Mouse (Mus musculus): ENCODE measurements around the gene Rpp40. TPM values are rescaled to one million over a fixed set of nuclear protein-coding genes. Genes with fewer than 3 reads are reported as not detected.

Rpp40 gene
- total and polyA plus RNA-seq, 3 experiments, result 22.8 to 31.6 TPM; not detected in 1

DNA sequence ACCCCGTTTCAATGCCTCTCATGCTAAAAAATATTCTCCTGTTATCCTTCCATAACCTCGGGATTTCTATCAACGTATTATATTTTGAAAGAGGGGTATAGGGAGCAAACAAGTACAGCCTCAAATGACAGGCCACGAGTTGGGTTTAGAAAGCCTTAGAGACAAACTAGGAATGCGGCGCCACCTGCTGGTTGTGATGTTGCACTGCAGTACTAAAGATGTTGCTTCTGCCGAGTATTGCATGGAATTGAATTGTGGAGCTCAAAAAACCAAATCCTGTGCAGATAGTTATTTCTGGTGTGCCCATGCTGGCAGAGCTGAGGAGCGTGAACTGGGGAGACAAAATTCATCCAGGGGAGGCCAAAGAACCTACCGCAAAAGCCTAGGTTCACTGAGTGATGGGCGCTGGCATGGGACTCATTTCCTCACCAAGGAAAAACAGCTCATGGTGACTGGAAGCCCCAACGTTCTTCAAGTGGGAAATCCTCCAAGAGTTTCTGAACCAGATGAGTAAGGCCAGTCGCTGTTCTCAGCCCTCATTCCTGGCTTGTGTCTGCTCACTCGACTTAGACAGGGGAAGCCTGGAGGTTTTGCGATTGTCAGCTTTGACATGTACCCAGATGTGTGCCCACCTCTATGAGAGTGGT, 41.3 kb upstream of the Rpp40 start:
- Histone ChIP-seq H3K79me2 (ENCODE audit: control insufficient read depth, insufficient read depth, low read length, poor library complexity) (no peaks in the 10 kb centered on the region), H3K36me3 (ENCODE audit: control insufficient read depth in 1 of 2, insufficient read depth in 2 of 2, low read length in 2 of 2) (no peaks in the 10 kb centered on the region), H3K9me3 (replicated peaks; ENCODE audit: insufficient read depth, low read length) (no peaks in the 10 kb centered on the region), H3K27ac (ENCODE audit: control insufficient read depth, low read depth, low read length) (no peak overlapping the region), H3K9ac (ENCODE audit: control insufficient read depth, low read depth, low read length, poor library complexity, severe bottlenecking) (no peak overlapping the region), H3K4me3 (ENCODE audit: control insufficient read depth in 1 of 2, insufficient read depth in 1 of 2, low read depth in 2 of 2, low read length in 2 of 2) (no peak overlapping the region), H3K4me1 (ENCODE audit: control insufficient read depth in 1 of 2, insufficient read depth in 2 of 2, low read length in 2 of 2) (no peaks in the 10 kb centered on the region), H3K27me3 (ENCODE audit: control insufficient read depth in 1 of 2, insufficient read depth in 2 of 2, low read length in 2 of 2) (no peaks in the 10 kb centered on the region)
- TF ChIP-seq MYB (IDR thresholded peaks at IDR 0.05; ENCODE audit: low read depth, low read length), result no peak
- peak; percentile 97 for TF ChIP-seq SMC3 (IDR thresholded peaks at IDR 0.05; ENCODE audit: low read depth, low read length)
- TF ChIP-seq CTCF (IDR thresholded peaks at IDR 0.05 in 2 of 3, conservative IDR thresholded peaks at IDR 0.05 in 1 of 3; ENCODE audit: control insufficient read depth in 1 of 3, insufficient read depth in 1 of 3, low read depth in 2 of 3, low read length in 3 of 3, poor library complexity in 1 of 3, severe bottlenecking in 1 of 3), result peak; percentile 87 to 94 (median 89)
- peak; percentile 98 for TF ChIP-seq ZC3H11A (IDR thresholded peaks at IDR 0.05; ENCODE audit: low read depth, low read length)
- TF ChIP-seq BHLHE40 (IDR thresholded peaks at IDR 0.05; ENCODE audit: borderline replicate concordance, low read depth, low read length), result 0 out of 2 replicates have a peak, but pooled peaks have one; percentile 10
- no peak for TF ChIP-seq CHD1 (IDR thresholded peaks at IDR 0.05; ENCODE audit: low read depth, low read length)
- TF ChIP-seq MXI1 (IDR thresholded peaks at IDR 0.05; ENCODE audit: low read depth, low read length), result 0 out of 2 replicates have a peak, but pooled peaks have one; percentile 28
- TF ChIP-seq MEF2A (IDR thresholded peaks at IDR 0.05; ENCODE audit: extremely low read depth, insufficient replicate concordance, low read depth, low read length, poor library complexity, severe bottlenecking), result no peak
- TF ChIP-seq ETS1 (IDR thresholded peaks at IDR 0.05; ENCODE audit: low read depth, low read length), result no peak
- peak; percentile 61 for TF ChIP-seq SIN3A (IDR thresholded peaks at IDR 0.05; ENCODE audit: low read length)
- no peak for TF ChIP-seq HCFC1 (IDR thresholded peaks at IDR 0.05; ENCODE audit: low read depth, low read length)
- peak; percentile 98 for TF ChIP-seq RAD21 (IDR thresholded peaks at IDR 0.05; ENCODE audit: low read depth, low read length)
- TF ChIP-seq KAT2A (conservative IDR thresholded peaks at IDR 0.05; ENCODE audit: low read depth, low read length), result no peak
- TF ChIP-seq ZNF384 (IDR thresholded peaks at IDR 0.05; ENCODE audit: low read depth, low read length), result no peak
- TF ChIP-seq TBP (IDR thresholded peaks at IDR 0.05; ENCODE audit: low read depth, low read length), result no peak
- TF ChIP-seq POLR2AphosphoS2 (IDR thresholded peaks at IDR 0.05; ENCODE audit: low read length), result no peak
- peak; percentile 59; the same call in 1 of the 2 replicates for TF ChIP-seq MYC (IDR thresholded peaks at IDR 0.05; ENCODE audit: low read depth, low read length)
- peak; percentile 83 for DNase-seq (ENCODE audit: low read depth, low spot score)

DNA sequence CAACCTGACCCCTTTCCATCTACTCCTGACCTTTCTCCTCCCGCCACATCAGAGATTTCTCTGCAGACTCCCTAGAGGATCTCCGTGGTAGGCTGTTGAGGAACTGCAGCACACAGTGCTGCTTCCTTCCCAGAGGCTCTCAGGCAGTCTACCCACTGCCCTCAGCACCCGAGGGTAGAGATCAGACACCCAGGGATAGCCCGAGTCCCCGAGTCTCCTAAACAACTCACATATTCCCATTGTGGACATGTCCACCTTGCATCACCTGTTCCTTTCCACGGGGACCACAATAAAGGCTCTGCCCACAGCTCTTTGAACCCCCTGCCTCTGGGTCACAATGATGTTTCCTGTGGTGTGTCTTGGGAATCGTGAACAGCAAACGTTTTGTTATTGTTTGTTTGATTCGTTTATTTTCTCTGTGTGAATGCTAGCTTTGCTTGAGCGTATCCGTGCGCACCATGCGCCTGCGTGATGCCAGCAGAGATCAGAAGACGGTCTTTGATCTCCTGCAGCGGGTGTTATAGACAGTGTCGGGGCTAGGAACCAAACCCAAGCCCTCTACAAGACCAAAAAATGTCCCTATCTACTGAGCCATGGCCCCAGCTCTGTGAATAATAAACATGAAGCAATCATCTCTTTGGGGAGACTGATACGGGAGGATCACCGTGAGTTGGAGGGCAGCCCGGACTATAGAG, 40.6 kb upstream of the Rpp40 start:
- no peak overlapping the region for H3K27ac ChIP-seq (ENCODE audit: control insufficient read depth, low read depth, low read length)
- H3K4me1 ChIP-seq (ENCODE audit: control insufficient read depth in 1 of 2, insufficient read depth in 2 of 2, low read length in 2 of 2), result no peaks in the 10 kb centered on the region
- H3K27me3 ChIP-seq (ENCODE audit: control insufficient read depth in 1 of 2, insufficient read depth in 2 of 2, low read length in 2 of 2), result no peaks in the 10 kb centered on the region
- TF ChIP-seq CTCF (IDR thresholded peaks at IDR 0.05 in 2 of 3, conservative IDR thresholded peaks at IDR 0.05 in 1 of 3; ENCODE audit: control insufficient read depth in 1 of 3, insufficient read depth in 1 of 3, low read depth in 2 of 3, low read length in 3 of 3, poor library complexity in 1 of 3, severe bottlenecking in 1 of 3) (no peak), RAD21 (IDR thresholded peaks at IDR 0.05; ENCODE audit: low read depth, low read length) (no peak), ZMIZ1 (IDR thresholded peaks at IDR 0.05; ENCODE audit: low read depth, low read length) (no peak), ELF1 (IDR thresholded peaks at IDR 0.05; ENCODE audit: low read depth, low read length) (no peak), ZKSCAN1 (IDR thresholded peaks at IDR 0.05; ENCODE audit: low read depth, low read length) (no peak), GABPA (IDR thresholded peaks at IDR 0.05; ENCODE audit: low read depth, low read length) (no peak), CHD2 (IDR thresholded peaks at IDR 0.05; ENCODE audit: low read length) (no peak), RCOR1 (IDR thresholded peaks at IDR 0.05; ENCODE audit: low read depth, low read length) (no peak)
- no peaks in the 10 kb centered on the region for H3K9me3 ChIP-seq (replicated peaks; ENCODE audit: insufficient read depth, low read length)
- no peak overlapping the region for H3K4me3 ChIP-seq (ENCODE audit: control insufficient read depth in 1 of 2, insufficient read depth in 1 of 2, low read depth in 2 of 2, low read length in 2 of 2)
- no peaks in the 10 kb centered on the region for H3K79me2 ChIP-seq (ENCODE audit: control insufficient read depth, insufficient read depth, low read length, poor library complexity)
- DNase-seq (ENCODE audit: low read depth, low spot score), result no peak
- no peaks in the 10 kb centered on the region for H3K36me3 ChIP-seq (ENCODE audit: control insufficient read depth in 1 of 2, insufficient read depth in 2 of 2, low read length in 2 of 2)
- H3K9ac ChIP-seq (ENCODE audit: control insufficient read depth, low read depth, low read length, poor library complexity, severe bottlenecking), result no peak overlapping the region

Data from MEL (cell line).